Mouse (Mus musculus) yolk sac, embryonic 10.5 days (tissue): ENCODE data around the gene Ralgps2.

Experiments used
- DNase-seq: peaks from one replicate; pipeline ENCODE4 v3.0.0-alpha.2; 2017; ENCODE audit warnings: low spot score

The Ralgps2 gene

GRCm38 (mm10) chr1:156812716-156813115 lies 126.7 kb downstream of the Ralgps2 start:
- DNase-seq, result no peak

- DNase-seq, result no peak
Observed at GRCm38 (mm10) chr1:156811928-156812327, 127.5 kb downstream of the Ralgps2 start.

- DNase-seq, result peak; percentile 54
Observed at GRCm38 (mm10) chr1:156808332-156808731, 131.1 kb downstream of the Ralgps2 start.

- no peak for DNase-seq
Observed at GRCm38 (mm10) chr1:156801276-156801675, 138.2 kb downstream of the Ralgps2 start.

GRCm38 (mm10) chr1:156796251-156796650 lies 143.2 kb downstream of the Ralgps2 start:
- peak; percentile 19 for DNase-seq

- peak; percentile 47 for DNase-seq
Observed at GRCm38 (mm10) chr1:156789844-156790490, 149.5 kb downstream of the Ralgps2 start.

- DNase-seq, result no peak
Observed at GRCm38 (mm10) chr1:156787164-156787863, 152.1 kb downstream of the Ralgps2 start.

GRCm38 (mm10) chr1:156786074-156786473 lies 153.4 kb downstream of the Ralgps2 start:
- DNase-seq, result no peak

GRCm38 (mm10) chr1:156784974-156785373 lies 154.5 kb downstream of the Ralgps2 start:
- no peak for DNase-seq

GRCm38 (mm10) chr1:156784116-156784515 lies 155.3 kb downstream of the Ralgps2 start:
- no peak for DNase-seq

GRCm38 (mm10) chr1:156781971-156782850 lies 157.2 kb downstream of the Ralgps2 start:
- peak; percentile 38 for DNase-seq

GRCm38 (mm10) chr1:156781076-156781741 lies 158.2 kb downstream of the Ralgps2 start:
- peak; percentile 61 for DNase-seq

- DNase-seq, result no peak
Observed at GRCm38 (mm10) chr1:156780234-156781005, 159.0 kb downstream of the Ralgps2 start.

- DNase-seq, result no peak
Observed at GRCm38 (mm10) chr1:156779595-156779994, 159.8 kb downstream of the Ralgps2 start.

GRCm38 (mm10) chr1:156778977-156779376 lies 160.4 kb downstream of the Ralgps2 start:
- peak; percentile 16 for DNase-seq

- DNase-seq, result no peak
Observed at GRCm38 (mm10) chr1:156777896-156778295, 161.5 kb downstream of the Ralgps2 start.

- DNase-seq, result no peak
Observed at GRCm38 (mm10) chr1:156775983-156776382, 163.4 kb downstream of the Ralgps2 start.

GRCm38 (mm10) chr1:156775190-156775589 lies 164.2 kb downstream of the Ralgps2 start:
- DNase-seq, result no peak

- DNase-seq, result no peak
Observed at GRCm38 (mm10) chr1:156770845-156771244, 168.6 kb downstream of the Ralgps2 start.

GRCm38 (mm10) chr1:156769621-156770297 lies 169.7 kb downstream of the Ralgps2 start:
- DNase-seq, result no peak

- no peak for DNase-seq
Observed at GRCm38 (mm10) chr1:156769163-156769562, 170.3 kb downstream of the Ralgps2 start.
